Mouse (Mus musculus) neural tube, embryonic 13.5 days (tissue): ENCODE measurements around the gene Magix. TPM values are rescaled to one million over a fixed set of nuclear protein-coding genes. Genes with fewer than 3 reads are reported as not detected.
"Not testable (repeated sequence)": the region's sequence is repeated elsewhere in the genome, so short reads cannot be mapped to it uniquely, and the experiment has no call there.

Source experiments
- ATAC-seq: fragments of 200-750 bp; cut with Nextera tagmentation; 2 replicates; pipeline ENCODE4 v1.8.0; 2017; ENCODE audit warnings: low read depth, mild to moderate bottlenecking, moderate TSS enrichment, moderate library complexity
- H3K27ac ChIP-seq: fragments of 300-500 bp; sonication (generic); replicated peaks from 2 replicates; pipeline ENCODE4 v1.5.1; 2015; ENCODE audit warnings: moderate library complexity, mild to moderate bottlenecking, inconsistent platforms
- H3K27me3 ChIP-seq: fragments of 300-500 bp; sonication (generic); 2 replicates; pipeline ENCODE4 v1.6.1; 2015; ENCODE audit warnings: mild to moderate bottlenecking, inconsistent platforms
- H3K36me3 ChIP-seq: fragments of 300-500 bp; sonication (generic); 2 replicates; pipeline ENCODE4 v1.6.1; 2015; ENCODE audit warnings: mild to moderate bottlenecking, inconsistent platforms
- H3K4me1 ChIP-seq: fragments of 300-500 bp; sonication (generic); replicated peaks from 2 replicates; pipeline ENCODE4 v1.6.1; 2015; ENCODE audit warnings: inconsistent platforms
- H3K4me2 ChIP-seq: fragments of 300-500 bp; sonication (generic); 2 replicates; pipeline ENCODE4 v1.6.1; 2015; ENCODE audit warnings: inconsistent platforms, mild to moderate bottlenecking, moderate library complexity
- H3K4me3 ChIP-seq: fragments of 300-500 bp; sonication (generic); 2 replicates; pipeline ENCODE4 v1.5.1; 2015; ENCODE audit warnings: mild to moderate bottlenecking, inconsistent platforms
- H3K9ac ChIP-seq: fragments of 300-500 bp; sonication (generic); 2 replicates; pipeline ENCODE4 v1.6.1; 2015; ENCODE audit warnings: moderate library complexity, mild to moderate bottlenecking, inconsistent platforms
- H3K9me3 ChIP-seq: fragments of 300-500 bp; sonication (generic); 2 replicates; pipeline ENCODE4 v1.6.1; 2016; ENCODE audit warnings: inconsistent platforms
- WGBS: fragments of 180-500 bp; shearing (Covaris S2); methylation state at CpG from one replicate; pipeline ENCODE4 v1.1.7; 2015; 5-methylcytosine and 5-hydroxymethylcytosine counted together
- polyA plus RNA-seq: library from polyadenylated mRNA; unstranded; fragments of >200 nt; fragmentation: Nextera tagmentation; extraction: Ambion mirVana; gene quantifications from 2 replicates; pipeline ENCODE4 v1.2.1, GENCODE M21; 2015

The Magix gene
- polyA plus RNA-seq, 1 experiment from 2014 or later, result 0.18 TPM

DNA sequence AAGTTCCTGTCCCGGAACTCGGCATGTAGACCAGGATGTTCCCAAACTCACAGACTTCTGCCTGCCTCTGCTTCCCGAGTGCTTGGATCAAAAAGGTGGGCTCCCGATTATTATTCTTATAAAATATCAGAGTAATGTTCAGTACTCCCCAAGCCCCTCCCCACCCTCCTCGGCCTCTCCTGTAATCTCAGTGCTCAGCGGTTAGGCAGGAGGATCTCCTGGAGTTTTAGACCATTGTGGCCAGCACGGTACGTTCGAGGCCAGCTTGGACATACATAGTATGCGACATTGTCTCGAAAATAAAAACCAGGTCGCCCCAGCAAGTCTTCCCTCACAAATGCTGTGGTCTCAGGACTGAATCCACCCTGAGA lies 32.7 kb upstream of the Magix start:
- peak overlapping the region; percentile 54 for H3K4me2 ChIP-seq
- H3K9me3 ChIP-seq, H3K4me1 ChIP-seq, H3K27me3 ChIP-seq, H3K36me3 ChIP-seq, ATAC-seq: not testable (repeated sequence)
- WGBS, result 37% methylated on average over 6 of the region's 12 CpGs
- H3K4me3 ChIP-seq, result peak overlapping the region; percentile 33
- 0 out of 2 replicates have a peak overlapping the region, but pooled peaks have one; percentile 38 for H3K27ac ChIP-seq
- H3K9ac ChIP-seq, result peak overlapping the region; percentile 63

DNA sequence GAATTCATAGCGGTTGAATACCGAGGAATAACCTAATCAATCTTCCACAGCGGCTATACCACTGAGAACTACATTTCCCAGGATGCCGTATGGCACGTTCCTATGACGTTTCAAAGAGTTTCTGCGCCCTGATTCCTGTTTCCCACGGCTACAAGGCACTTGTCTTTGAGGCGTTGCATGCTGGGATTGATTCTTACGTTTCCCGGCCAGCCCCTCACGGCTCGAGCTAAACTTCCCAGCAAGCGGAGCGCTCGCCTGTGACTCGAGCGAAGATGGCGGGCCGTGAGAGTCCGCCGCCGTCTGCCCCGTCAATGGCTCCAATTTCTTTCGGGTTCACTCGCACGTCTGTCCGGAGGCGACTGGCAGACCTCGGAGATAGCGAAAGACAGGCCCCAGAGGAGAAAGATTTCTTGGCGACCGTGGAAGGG lies 15.9 kb upstream of the Magix start, which contains the start of gene Gpkow:
Gene Gpkow, plus strand, starts transcription at position 178 of the 428 bp plus-strand sequence.
- WGBS, result 17% methylated on average over 33 of the region's 33 CpGs
- H3K9ac ChIP-seq, result peak within 1 kb of the TSS; percentile 70
- H3K27me3 ChIP-seq, result no peaks in the 10 kb centered on the region
- H3K36me3 ChIP-seq, result peaks cover 8% of the 10 kb centered on the region
- peaks cover 13% of the 10 kb centered on the region for H3K4me1 ChIP-seq
- 0 out of 2 replicates have a peak within 1 kb of the TSS, but pooled peaks have one; percentile 49 for H3K27ac ChIP-seq
- H3K4me2 ChIP-seq, result peak within 1 kb of the TSS; percentile 61
- ATAC-seq, result peak; percentile 97
- peak within 1 kb of the TSS; percentile 53 for H3K4me3 ChIP-seq
- H3K9me3 ChIP-seq, result no peaks in the 10 kb centered on the region

DNA sequence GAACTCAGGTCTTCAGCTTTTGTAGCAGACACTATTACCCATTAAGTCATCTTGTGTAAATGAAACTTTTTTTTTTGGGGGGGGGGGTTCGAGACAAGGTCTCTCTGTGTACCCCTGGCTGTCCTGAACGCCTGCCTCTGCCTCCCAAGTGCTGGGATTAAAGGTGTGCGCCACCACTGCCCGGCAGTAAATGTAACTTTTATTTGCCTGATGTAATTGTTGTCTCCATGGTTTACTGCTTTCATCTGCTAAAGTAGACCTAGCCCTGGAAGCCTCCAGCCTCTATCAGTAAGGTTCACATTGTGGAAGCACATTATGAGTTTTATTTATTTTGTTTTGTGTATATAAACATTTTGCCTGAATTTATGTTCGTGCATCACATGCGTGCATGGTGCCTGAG lies 15.5 kb upstream of the Magix start:
- peaks cover 4% of the 10 kb centered on the region for H3K36me3 ChIP-seq
- 35% methylated on average over 6 of the region's 6 CpGs for WGBS
- peaks cover 13% of the 10 kb centered on the region for H3K4me1 ChIP-seq
- H3K27me3 ChIP-seq, result no peaks in the 10 kb centered on the region
- peak overlapping the region; percentile 53 for H3K4me3 ChIP-seq
- H3K9ac ChIP-seq, result no peak overlapping the region
- peak overlapping the region; percentile 61 for H3K4me2 ChIP-seq
- H3K27ac ChIP-seq, result no peak overlapping the region
- peak; percentile 60 for ATAC-seq
- H3K9me3 ChIP-seq, result no peaks in the 10 kb centered on the region

DNA sequence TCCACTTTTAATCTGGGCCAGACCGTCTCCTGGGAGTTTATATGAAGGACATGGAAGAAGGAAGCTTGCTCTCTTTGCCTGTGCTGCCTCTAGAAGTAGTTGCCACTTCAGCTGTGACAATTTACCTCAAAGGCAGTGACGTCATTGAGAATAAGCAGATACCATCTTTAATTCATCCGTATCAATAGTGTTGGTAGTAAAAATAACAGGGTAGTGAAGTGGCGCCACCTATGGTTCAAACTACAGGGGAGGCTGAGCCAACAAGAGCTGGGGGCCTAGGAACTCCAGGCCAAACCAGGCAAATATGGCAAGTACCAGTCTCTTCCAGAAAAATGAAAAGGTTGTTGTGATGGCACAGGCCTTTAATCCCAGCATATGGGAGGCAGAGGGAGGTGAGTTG lies 11.8 kb upstream of the Magix start:
- WGBS, result 34% methylated on average over 4 of the region's 4 CpGs

DNA sequence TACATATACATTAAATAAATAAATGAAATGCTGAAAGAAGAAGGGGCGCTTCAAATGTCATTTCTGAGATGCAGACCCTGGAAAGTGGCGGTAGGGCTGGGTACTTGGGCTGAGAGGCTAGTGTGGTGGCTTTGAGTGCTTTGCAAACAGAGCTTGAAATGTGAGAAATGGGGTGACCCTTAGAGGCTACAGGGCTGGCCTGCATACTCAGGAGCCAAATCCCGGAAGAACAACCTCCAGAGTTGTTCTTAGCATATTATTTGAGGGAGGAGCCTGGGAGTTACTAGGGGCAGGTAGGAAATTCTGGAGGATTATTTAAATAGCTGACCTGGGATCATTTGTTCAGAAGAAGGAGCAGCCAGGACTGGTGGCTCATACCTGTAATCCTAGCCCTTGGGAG lies 9.4 kb upstream of the Magix start:
- WGBS, result 65% methylated on average over 3 of the region's 3 CpGs
- ATAC-seq, result no peak
- Histone ChIP-seq H3K4me1 (no peaks in the 10 kb centered on the region), H3K36me3 (no peaks in the 10 kb centered on the region), H3K9ac (no peak overlapping the region), H3K27me3 (no peaks in the 10 kb centered on the region), H3K4me3 (no peak overlapping the region), H3K27ac (no peak overlapping the region), H3K9me3 (no peaks in the 10 kb centered on the region), H3K4me2 (no peak overlapping the region)

More for the DNA sequence above, 11.8 kb upstream of the Magix start:
- Histone ChIP-seq H3K9me3 (no peaks in the 10 kb centered on the region), H3K36me3 (no peaks in the 10 kb centered on the region), H3K9ac (no peak overlapping the region), H3K4me2 (no peak overlapping the region), H3K27ac (no peak overlapping the region), H3K27me3 (no peaks in the 10 kb centered on the region), H3K4me1 (peaks cover 3% of the 10 kb centered on the region), H3K4me3 (no peak overlapping the region)
- no peak for ATAC-seq

DNA sequence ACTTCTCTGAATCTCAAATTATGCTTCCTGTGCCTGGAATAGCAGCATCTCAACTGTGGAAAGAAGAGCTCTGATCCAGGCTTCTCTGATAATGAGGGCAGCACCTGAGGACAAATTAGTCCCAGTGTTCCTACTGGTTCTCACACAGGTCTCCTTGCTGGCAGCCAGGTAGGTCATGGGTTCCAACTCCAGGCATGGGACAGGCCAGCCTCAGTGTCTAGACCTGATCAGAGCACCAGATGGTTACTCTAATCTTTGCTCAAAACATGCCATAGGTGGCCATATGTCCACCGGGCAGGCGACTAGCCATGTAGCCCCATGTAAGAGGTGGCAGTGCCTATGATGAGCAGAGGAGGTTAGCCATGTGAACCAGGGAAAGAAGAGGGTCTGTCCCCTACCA lies 7.3 kb upstream of the Magix start:
- H3K9ac ChIP-seq, result no peak overlapping the region
- no peaks in the 10 kb centered on the region for H3K4me1 ChIP-seq
- 86% methylated on average over 2 of the region's 2 CpGs for WGBS
- H3K27ac ChIP-seq, result no peak overlapping the region
- no peak for ATAC-seq
- H3K27me3 ChIP-seq, result no peaks in the 10 kb centered on the region
- H3K4me2 ChIP-seq, result no peak overlapping the region
- no peak overlapping the region for H3K4me3 ChIP-seq
- no peaks in the 10 kb centered on the region for H3K9me3 ChIP-seq
- no peaks in the 10 kb centered on the region for H3K36me3 ChIP-seq

DNA sequence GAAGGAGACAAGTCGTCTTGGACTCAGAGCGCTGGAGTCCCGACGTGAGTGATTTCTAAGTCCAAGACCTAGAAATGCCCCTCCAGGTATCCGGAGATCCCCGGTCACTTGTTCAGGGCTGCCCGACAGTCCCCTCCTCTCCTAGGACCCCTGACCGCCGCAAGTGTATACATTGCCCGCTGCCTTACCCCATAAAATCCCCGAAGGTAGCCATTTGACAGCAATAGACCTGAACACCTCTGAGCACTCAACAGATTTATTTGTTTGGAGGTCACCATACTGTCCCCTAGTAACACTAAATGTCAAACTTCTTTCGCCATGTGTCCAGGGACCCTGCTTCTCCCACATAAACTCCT lies 1.0 kb downstream of the Magix start:
- WGBS, result 25% methylated on average over 12 of the region's 12 CpGs
- Histone ChIP-seq H3K9me3 (no peaks in the 10 kb centered on the region), H3K4me2 (peak overlapping the region; percentile 50), H3K27me3 (no peaks in the 10 kb centered on the region), H3K4me3 (peak overlapping the region; percentile 25), H3K4me1 (no peaks in the 10 kb centered on the region), H3K36me3 (no peaks in the 10 kb centered on the region), H3K27ac (no peak overlapping the region), H3K9ac (no peak overlapping the region)
- ATAC-seq, result peak; percentile 45; the same call in 1 of the 2 replicates

DNA sequence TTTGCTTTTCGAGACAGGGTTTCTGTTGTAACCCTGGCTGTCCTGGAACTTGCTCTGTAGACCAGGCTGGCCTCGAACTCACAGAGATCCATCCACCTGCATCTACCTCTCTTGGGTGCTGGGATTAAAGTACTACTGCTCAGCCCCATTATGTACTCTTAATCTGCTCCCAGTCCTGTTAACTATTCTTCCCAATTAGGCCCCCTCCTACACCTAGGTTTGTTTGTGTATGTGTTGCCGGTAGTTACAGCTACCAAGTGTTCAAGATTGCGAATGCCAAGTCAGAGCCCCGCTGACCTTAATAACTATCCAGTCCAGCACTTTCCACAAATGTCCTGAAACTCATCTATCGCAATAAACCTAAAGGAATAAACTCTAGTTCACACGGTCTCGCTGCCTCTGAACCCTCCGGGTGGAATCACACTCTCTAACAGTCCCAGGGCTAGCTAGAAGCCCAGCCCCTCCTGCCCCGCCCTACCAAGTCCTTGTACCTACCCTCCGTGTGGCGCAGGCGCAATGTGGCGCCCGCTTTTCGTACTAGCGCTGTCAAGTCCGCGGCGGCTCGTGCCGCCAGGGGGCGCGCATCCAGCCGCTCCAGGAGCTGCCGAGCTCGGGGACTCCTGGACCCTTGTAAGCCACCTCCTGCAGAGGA lies 1.5 kb downstream of the Magix start:
- no peaks in the 10 kb centered on the region for H3K27me3 ChIP-seq
- H3K9ac ChIP-seq, result no peak overlapping the region
- H3K4me1 ChIP-seq, result no peaks in the 10 kb centered on the region
- no peaks in the 10 kb centered on the region for H3K36me3 ChIP-seq
- no peaks in the 10 kb centered on the region for H3K9me3 ChIP-seq
- no peak overlapping the region for H3K27ac ChIP-seq
- 17% methylated on average over 27 of the region's 27 CpGs for WGBS
- peak; percentile 92 for ATAC-seq
- H3K4me2 ChIP-seq, result peak overlapping the region; percentile 50
- H3K4me3 ChIP-seq, result peak overlapping the region; percentile 25

DNA sequence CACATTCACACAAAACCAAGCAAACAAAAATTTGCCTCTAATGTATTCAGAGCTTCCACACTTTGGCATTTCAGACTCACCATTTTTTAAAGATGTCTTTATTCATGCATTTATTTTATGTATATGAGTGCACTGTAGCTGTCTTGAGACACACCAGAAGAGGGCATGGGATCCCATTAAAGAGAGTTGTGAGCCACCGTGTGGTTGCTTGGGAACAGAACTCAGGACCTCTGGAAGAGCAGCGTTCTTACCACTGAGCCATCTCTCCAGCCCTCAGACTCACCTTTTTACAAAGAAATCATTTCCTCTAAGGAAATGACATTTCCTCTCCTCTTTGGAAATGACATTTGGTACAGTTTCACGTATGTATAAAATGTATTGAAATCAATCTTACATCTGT lies 2.1 kb downstream of the Magix start:
- Histone ChIP-seq H3K27me3 (no peaks in the 10 kb centered on the region), H3K9me3 (no peaks in the 10 kb centered on the region), H3K4me2 (no peak overlapping the region), H3K9ac (no peak overlapping the region), H3K27ac (no peak overlapping the region), H3K36me3 (no peaks in the 10 kb centered on the region), H3K4me3 (no peak overlapping the region), H3K4me1 (no peaks in the 10 kb centered on the region)
- 55% methylated on average over 3 of the region's 3 CpGs for WGBS
- no peak for ATAC-seq

DNA sequence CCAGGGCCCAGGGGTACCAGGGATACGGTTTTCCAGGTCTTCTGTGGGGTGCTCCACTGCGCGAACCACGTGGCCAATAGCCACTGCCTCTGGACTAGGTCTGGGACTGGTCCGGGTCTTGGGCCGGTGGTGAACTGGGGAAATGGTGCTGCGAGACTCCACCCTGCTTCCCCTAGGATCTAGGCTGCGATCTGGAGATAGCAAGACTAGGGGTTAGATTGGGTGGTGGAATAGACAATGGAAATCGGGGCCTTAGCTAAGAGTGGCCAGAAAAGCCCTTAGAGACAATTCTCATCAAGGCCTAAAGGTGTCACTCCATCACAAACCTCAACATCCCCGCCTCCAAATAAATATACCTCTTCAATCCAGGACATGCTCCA lies 6.1 kb downstream of the Magix start:
- WGBS, result 37% methylated on average over 10 of the region's 10 CpGs
- no peak overlapping the region for H3K9ac ChIP-seq
- ATAC-seq, result no peak

DNA sequence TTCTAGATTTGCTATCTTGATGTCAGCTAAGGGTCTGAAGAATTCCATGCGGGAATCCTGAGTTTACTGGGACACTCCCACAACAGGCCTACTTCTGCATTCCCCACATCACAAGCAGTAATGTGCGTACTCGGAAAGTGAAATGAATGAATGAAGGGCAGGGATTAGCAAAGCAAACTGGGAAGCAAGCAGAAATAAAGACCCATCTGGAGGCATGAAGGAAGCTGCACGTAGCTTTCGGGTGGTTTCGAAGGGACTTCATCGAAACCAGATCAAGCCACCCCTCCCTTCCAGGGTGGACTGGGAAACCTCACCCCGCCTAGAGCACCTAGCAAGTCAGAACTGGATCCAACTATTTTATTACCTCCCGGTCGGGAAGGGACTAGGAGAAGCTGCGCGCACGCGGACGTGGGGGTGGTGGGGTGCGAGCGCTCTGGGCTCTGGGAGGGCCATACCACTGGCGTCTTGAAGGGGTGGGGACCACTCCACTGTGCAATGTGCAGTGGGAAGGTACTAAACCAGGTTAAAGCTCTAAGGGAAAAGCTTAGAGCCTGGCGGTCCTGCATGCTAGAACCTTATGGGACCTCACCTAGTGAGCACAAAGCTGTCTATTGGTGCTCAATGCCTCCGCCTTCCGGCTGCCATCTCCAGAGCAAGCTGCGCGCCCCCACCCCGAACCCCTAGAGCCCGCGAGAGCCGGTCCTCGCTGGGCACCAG lies 6.6 kb downstream of the Magix start:
- no peak overlapping the region for H3K27ac ChIP-seq
- 37% methylated on average over 28 of the region's 28 CpGs for WGBS
- no peaks in the 10 kb centered on the region for H3K27me3 ChIP-seq
- no peaks in the 10 kb centered on the region for H3K36me3 ChIP-seq
- H3K9ac ChIP-seq, result 0 out of 2 replicates have a peak overlapping the region, but pooled peaks have one; percentile 22
- no peaks in the 10 kb centered on the region for H3K9me3 ChIP-seq
- peak overlapping the region; percentile 20 for H3K4me3 ChIP-seq
- H3K4me2 ChIP-seq, result peak overlapping the region; percentile 47
- ATAC-seq, result no peak
- peaks cover 5% of the 10 kb centered on the region; the same call in 1 of the 2 replicates for H3K4me1 ChIP-seq

More for the DNA sequence above, 6.1 kb downstream of the Magix start:
- H3K4me3 ChIP-seq, result peak overlapping the region; percentile 20
- no peaks in the 10 kb centered on the region for H3K36me3 ChIP-seq
- peaks cover 5% of the 10 kb centered on the region; the same call in 1 of the 2 replicates for H3K4me1 ChIP-seq
- no peaks in the 10 kb centered on the region for H3K9me3 ChIP-seq
- H3K27ac ChIP-seq, result no peak overlapping the region
- peak overlapping the region; percentile 47 for H3K4me2 ChIP-seq
- no peaks in the 10 kb centered on the region for H3K27me3 ChIP-seq

DNA sequence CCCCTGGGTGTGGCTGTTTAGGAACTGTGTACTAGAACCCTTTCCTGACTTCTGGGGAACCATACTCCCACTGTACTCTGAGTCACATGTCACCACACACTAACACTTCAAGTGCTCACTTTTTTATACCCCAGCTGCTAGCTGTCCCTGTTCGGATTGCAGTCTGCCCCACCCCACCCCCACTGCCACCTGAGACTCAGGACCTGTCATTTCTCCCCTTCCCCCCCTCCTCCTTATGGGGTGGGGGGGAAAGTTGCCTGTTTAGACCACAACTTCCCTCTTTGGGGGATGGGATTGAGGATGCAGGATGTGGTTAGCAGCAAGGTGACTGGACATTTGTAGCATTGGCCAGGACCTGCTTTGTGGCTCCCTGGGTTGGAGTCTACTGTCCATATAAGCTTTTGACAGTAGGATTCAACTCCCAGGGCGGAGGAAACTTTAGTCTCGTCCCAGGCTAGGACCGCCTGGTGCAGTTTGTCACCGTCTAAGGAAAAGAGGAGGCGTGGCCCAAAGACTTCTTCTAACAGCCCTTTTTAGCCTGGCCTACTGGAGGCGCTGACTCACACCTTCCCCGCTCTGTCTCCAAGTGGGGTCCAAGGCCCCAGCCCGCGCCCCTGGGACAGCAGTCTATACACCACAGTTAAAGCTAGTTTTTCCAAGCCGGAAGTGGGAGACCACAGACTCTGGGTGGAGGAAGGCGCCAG lies 7.3 kb downstream of the Magix start:
- Histone ChIP-seq H3K36me3 (no peaks in the 10 kb centered on the region), H3K4me2 (peak overlapping the region; percentile 47; the same call in 1 of the 2 replicates), H3K9ac (no peak overlapping the region), H3K27ac (no peak overlapping the region), H3K27me3 (no peaks in the 10 kb centered on the region), H3K4me3 (no peak overlapping the region), H3K9me3 (no peaks in the 10 kb centered on the region), H3K4me1 (peaks cover 5% of the 10 kb centered on the region; the same call in 1 of the 2 replicates)
- WGBS, result 31% methylated on average over 12 of the region's 12 CpGs
- ATAC-seq, result no peak
